Mouse (Mus musculus): ENCODE data around the gene Setdb1. TPM values are rescaled to one million over a fixed set of nuclear protein-coding genes. Genes with fewer than 3 reads are reported as not detected.

Gene Setdb1
- polyA plus RNA-seq, 1 experiment from 2014 or later = 39.4 TPM

GRCm38 (mm10) chr3:95317414-95318080, 39.5 kb downstream of the Setdb1 start:
- Histone ChIP-seq H3K9ac (no peak overlapping the region), H3K27ac (replicated peaks) (peak overlapping the region; percentile 48), H3K4me3 (replicated peaks) (peak overlapping the region; percentile 6; the same call in 1 of the 2 replicates), H3K36me3 (peaks cover 35% of the 10 kb centered on the region), H3K4me2 (replicated peaks) (peak overlapping the region; percentile 33), H3K4me1 (peaks cover 30% of the 10 kb centered on the region), H3K9me3 (replicated peaks) (no peaks in the 10 kb centered on the region), H3K27me3 (no peaks in the 10 kb centered on the region)
- no peak for ATAC-seq (ENCODE audit: insufficient number of reproducible peaks, low FRiP score, low TSS enrichment, low read depth)
- 15% methylated on average over 12 of the region's 12 CpGs for WGBS

- Histone ChIP-seq H3K9me3 (replicated peaks) (no peaks in the 10 kb centered on the region), H3K4me1 (peaks cover 30% of the 10 kb centered on the region), H3K4me3 (replicated peaks) (peak overlapping the region; percentile 81), H3K9ac (peak overlapping the region; percentile 92), H3K36me3 (peaks cover 19% of the 10 kb centered on the region), H3K27me3 (no peaks in the 10 kb centered on the region), H3K4me2 (replicated peaks) (peak overlapping the region; percentile 75), H3K27ac (replicated peaks) (peak overlapping the region; percentile 91)
- no peak for ATAC-seq (ENCODE audit: insufficient number of reproducible peaks, low FRiP score, low TSS enrichment, low read depth)
- WGBS = 9% methylated on average over 9 of the region's 9 CpGs
These were observed 41.0 kb downstream of the Setdb1 start for GRCm38 (mm10) chr3:95315844-95316550.

GRCm38 (mm10) chr3:95315094-95315843, 41.7 kb downstream of the Setdb1 start:
- Histone ChIP-seq H3K36me3 (peaks cover 12% of the 10 kb centered on the region), H3K27ac (replicated peaks) (peak overlapping the region; percentile 91), H3K4me1 (peaks cover 30% of the 10 kb centered on the region), H3K4me3 (replicated peaks) (peak overlapping the region; percentile 81), H3K9ac (peak overlapping the region; percentile 92), H3K4me2 (replicated peaks) (peak overlapping the region; percentile 75), H3K27me3 (no peaks in the 10 kb centered on the region), H3K9me3 (replicated peaks) (no peaks in the 10 kb centered on the region)
- WGBS = under 1% methylated on average over 71 of the region's 71 CpGs
- peak; percentile 93 for ATAC-seq (ENCODE audit: insufficient number of reproducible peaks, low FRiP score, low TSS enrichment, low read depth)

DNA sequence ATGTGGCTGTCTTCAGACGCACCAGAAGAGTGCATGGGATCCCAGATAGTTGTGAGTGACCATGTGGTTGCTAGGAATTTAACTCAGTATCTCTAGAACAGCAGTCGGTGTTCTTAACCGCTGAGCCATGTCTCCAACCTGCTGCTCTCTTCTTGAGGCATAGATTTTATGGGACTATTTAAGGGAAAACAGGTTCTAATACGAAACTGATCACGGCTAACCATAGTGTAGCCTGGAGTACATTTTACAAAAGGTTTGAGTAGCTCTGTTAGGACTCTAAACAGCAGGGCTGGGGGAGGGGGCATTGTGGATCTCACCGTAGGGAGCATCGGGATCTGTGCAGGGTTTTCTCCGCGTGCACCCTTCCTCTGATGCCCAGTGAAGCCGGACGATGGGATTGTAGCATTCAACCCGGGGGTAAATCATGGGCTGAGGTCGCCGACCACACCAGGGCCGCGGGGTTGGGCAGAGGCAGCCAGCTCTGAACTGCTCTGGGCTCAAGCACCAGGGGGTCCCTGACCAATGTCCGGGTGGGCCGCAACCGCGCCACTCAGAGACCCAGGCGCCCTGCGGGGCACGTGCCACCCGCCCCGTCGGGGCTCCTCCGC, 42.4 kb downstream of the Setdb1 start, which contains the start of gene Cers2:
Gene Cers2, plus strand, starts transcription at position 306 of the 608 bp plus-strand sequence.
- H3K9me3 ChIP-seq (replicated peaks) = no peaks in the 10 kb centered on the region
- H3K4me1 ChIP-seq = peaks cover 30% of the 10 kb centered on the region
- peak within 1 kb of the TSS; percentile 91 for H3K27ac ChIP-seq (replicated peaks)
- no peaks in the 10 kb centered on the region for H3K27me3 ChIP-seq
- peak within 1 kb of the TSS; percentile 81 for H3K4me3 ChIP-seq (replicated peaks)
- 4% methylated on average over 27 of the region's 27 CpGs for WGBS
- no peak for ATAC-seq (ENCODE audit: insufficient number of reproducible peaks, low FRiP score, low TSS enrichment, low read depth)
- H3K9ac ChIP-seq = peak within 1 kb of the TSS; percentile 92
- H3K36me3 ChIP-seq = peaks cover 5% of the 10 kb centered on the region; the same call in 1 of the 2 replicates
- peak within 1 kb of the TSS; percentile 75 for H3K4me2 ChIP-seq (replicated peaks)

GRCm38 (mm10) chr3:95314075-95314474, 42.9 kb downstream of the Setdb1 start:
- peaks cover 5% of the 10 kb centered on the region; the same call in 1 of the 2 replicates for H3K36me3 ChIP-seq
- peaks cover 29% of the 10 kb centered on the region for H3K4me1 ChIP-seq
- H3K9ac ChIP-seq = no peak overlapping the region
- WGBS = 61% methylated on average over 6 of the region's 6 CpGs
- no peaks in the 10 kb centered on the region for H3K9me3 ChIP-seq (replicated peaks)
- no peaks in the 10 kb centered on the region for H3K27me3 ChIP-seq
- H3K27ac ChIP-seq (replicated peaks) = no peak overlapping the region
- peak overlapping the region; percentile 81 for H3K4me3 ChIP-seq (replicated peaks)
- ATAC-seq (ENCODE audit: insufficient number of reproducible peaks, low FRiP score, low TSS enrichment, low read depth) = no peak
- H3K4me2 ChIP-seq (replicated peaks) = peak overlapping the region; percentile 75

- no peak overlapping the region for H3K4me2 ChIP-seq (replicated peaks)
- H3K4me1 ChIP-seq = peaks cover 23% of the 10 kb centered on the region
- no peak overlapping the region for H3K9ac ChIP-seq
- ATAC-seq (ENCODE audit: insufficient number of reproducible peaks, low FRiP score, low TSS enrichment, low read depth) = no peak
- 47% methylated on average over 7 of the region's 7 CpGs for WGBS
- H3K27ac ChIP-seq (replicated peaks) = no peak overlapping the region
- no peak overlapping the region for H3K4me3 ChIP-seq (replicated peaks)
- H3K27me3 ChIP-seq = no peaks in the 10 kb centered on the region
- no peaks in the 10 kb centered on the region for H3K9me3 ChIP-seq (replicated peaks)
- peaks cover under 1% of the 10 kb centered on the region; the same call in 1 of the 2 replicates for H3K36me3 ChIP-seq
These were observed 43.5 kb downstream of the Setdb1 start for GRCm38 (mm10) chr3:95313476-95313875.

DNA sequence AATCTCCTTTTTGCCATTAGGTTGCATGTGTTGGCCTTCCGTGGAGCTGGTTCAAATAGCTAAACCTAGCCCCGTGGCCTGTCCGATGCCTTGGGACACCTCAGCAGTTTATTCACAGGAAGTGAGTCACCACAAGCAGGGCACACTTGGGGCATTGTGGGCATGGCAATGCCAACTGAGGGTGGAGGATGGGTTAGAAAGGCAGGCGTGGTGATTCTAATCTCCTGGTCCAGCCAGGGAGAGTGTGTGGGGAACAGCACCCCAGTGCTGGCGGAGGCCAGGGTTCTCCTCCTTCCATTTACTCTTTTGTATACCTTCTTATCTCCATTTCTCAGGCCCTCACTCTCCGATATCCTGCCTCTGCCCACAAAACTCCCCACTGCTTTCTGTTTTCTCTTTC, 44.4 kb downstream of the Setdb1 start:
- 71% methylated on average over 6 of the region's 6 CpGs for WGBS

GRCm38 (mm10) chr3:95310968-95311882, 45.8 kb downstream of the Setdb1 start:
- no peak overlapping the region for H3K4me3 ChIP-seq (replicated peaks)
- peaks cover 13% of the 10 kb centered on the region for H3K4me1 ChIP-seq
- H3K9me3 ChIP-seq (replicated peaks) = no peaks in the 10 kb centered on the region
- H3K36me3 ChIP-seq = no peaks in the 10 kb centered on the region
- WGBS = 65% methylated on average over 9 of the region's 9 CpGs
- H3K27ac ChIP-seq (replicated peaks) = no peak overlapping the region
- H3K27me3 ChIP-seq = no peaks in the 10 kb centered on the region
- H3K4me2 ChIP-seq (replicated peaks) = no peak overlapping the region
- no peak for ATAC-seq (ENCODE audit: insufficient number of reproducible peaks, low FRiP score, low TSS enrichment, low read depth)
- H3K9ac ChIP-seq = no peak overlapping the region

More for the DNA sequence above, 44.4 kb downstream of the Setdb1 start:
- Histone ChIP-seq H3K9me3 (replicated peaks) (no peaks in the 10 kb centered on the region), H3K4me3 (replicated peaks) (no peak overlapping the region), H3K9ac (no peak overlapping the region), H3K4me2 (replicated peaks) (no peak overlapping the region), H3K27me3 (no peaks in the 10 kb centered on the region), H3K36me3 (no peaks in the 10 kb centered on the region), H3K4me1 (peaks cover 19% of the 10 kb centered on the region), H3K27ac (replicated peaks) (no peak overlapping the region)
- ATAC-seq (ENCODE audit: insufficient number of reproducible peaks, low FRiP score, low TSS enrichment, low read depth) = no peak

GRCm38 (mm10) chr3:95310496-95310895, 46.5 kb downstream of the Setdb1 start:
- Histone ChIP-seq H3K4me1 (peaks cover 8% of the 10 kb centered on the region; the same call in 1 of the 2 replicates), H3K9ac (no peak overlapping the region), H3K36me3 (no peaks in the 10 kb centered on the region), H3K27me3 (no peaks in the 10 kb centered on the region), H3K4me2 (replicated peaks) (no peak overlapping the region), H3K9me3 (replicated peaks) (no peaks in the 10 kb centered on the region), H3K27ac (replicated peaks) (no peak overlapping the region), H3K4me3 (replicated peaks) (no peak overlapping the region)
- ATAC-seq (ENCODE audit: insufficient number of reproducible peaks, low FRiP score, low TSS enrichment, low read depth) = no peak
- 66% methylated on average over 3 of the region's 3 CpGs for WGBS

DNA sequence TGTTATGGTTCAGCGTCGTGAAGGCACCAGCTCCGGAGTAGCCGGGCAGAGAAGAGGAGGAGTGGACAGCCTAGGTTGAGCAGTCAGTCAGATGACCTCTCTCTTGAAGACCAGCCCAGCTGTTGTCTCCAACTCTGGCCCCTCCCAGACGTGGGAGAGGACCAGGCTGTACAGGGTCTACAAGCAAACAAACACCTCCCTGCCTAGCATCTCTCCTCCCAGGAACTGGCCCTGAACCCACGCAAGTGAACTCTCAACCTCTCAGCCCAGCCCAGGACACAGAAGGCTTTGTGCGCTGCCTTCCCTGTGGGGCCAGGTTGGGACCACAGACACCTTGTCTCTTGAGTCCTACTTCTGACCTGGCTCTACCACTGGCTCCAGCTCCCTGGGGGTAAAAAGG, 49.9 kb downstream of the Setdb1 start, which contains the start of gene Anxa9:
Gene Anxa9, minus strand, starts transcription at position 77 of the 400 bp plus-strand sequence.
- 51% methylated on average over 7 of the region's 7 CpGs for WGBS
- Histone ChIP-seq H3K4me2 (replicated peaks) (no peak within 1 kb of the TSS), H3K27ac (replicated peaks) (peak within 1 kb of the TSS; percentile 17), H3K4me1 (peaks cover 8% of the 10 kb centered on the region; the same call in 1 of the 2 replicates), H3K27me3 (no peaks in the 10 kb centered on the region), H3K36me3 (no peaks in the 10 kb centered on the region), H3K9ac (no peak within 1 kb of the TSS), H3K4me3 (replicated peaks) (no peak within 1 kb of the TSS), H3K9me3 (replicated peaks) (no peaks in the 10 kb centered on the region)
- peak; percentile 37; the same call in 1 of the 2 replicates for ATAC-seq (ENCODE audit: insufficient number of reproducible peaks, low FRiP score, low TSS enrichment, low read depth)

Measured in embryonic facial prominence, embryonic 15.5 days (tissue).